ENCODE assay signal across 9 mouse cellular contexts in the genomic region with DNA sequence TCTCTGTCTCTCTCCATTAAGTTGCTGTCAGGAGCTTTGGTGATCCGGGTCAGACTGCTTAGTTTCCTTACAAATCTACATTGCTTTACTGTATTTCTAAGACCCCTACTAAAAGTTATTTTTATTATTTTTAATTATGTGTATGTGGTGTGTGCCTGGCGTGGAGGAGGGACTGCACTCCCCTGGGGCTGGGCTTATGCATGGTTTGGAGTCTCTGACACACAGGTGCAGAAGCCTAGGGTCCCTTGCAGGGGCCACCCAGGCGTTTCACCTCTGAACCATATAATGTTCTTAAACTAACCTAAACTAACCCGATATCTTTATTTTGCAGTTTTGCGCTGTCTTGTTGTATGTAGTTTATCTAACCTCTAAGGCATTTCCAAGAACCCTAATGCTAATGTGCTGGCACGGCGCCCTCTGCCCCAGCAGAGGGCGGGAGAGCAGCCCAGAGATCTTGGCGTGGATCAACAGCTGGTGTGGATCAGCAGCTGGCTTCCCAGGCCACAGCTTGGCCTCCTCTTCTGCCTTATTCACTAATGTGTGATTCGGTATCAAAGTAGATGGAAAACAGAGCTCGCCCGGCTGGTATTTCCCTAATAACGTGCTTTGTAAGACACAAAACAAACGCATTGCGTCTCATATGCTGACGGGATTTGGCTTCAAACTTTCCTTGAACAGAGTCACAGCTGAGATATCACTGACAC.
A peak's percentile ranks its signal among the peaks of the same experiment; 100 is the strongest.
DNase-seq lines count a peak whose midpoint lies in the region; ATAC-seq lines count a peak whose summit lies in the region.
"Had no signal": no experiment of that assay in that cellular context is flagged by ENCODE, and none has a peak within 500 bp of the region (broad histone marks: within the 10 kb centered on the region; RNA-seq: fewer than 3 reads in every experiment).

No protein-coding gene starts in this region.

- H3K9me3 ChIP-seq in liver, embryonic 12.5 days (replicated peaks) = 0 out of 2 replicates have a peak, but pooled peaks cover 4% of the 10 kb centered on the region
- no peaks in the 10 kb centered on the region for H3K9me3 ChIP-seq in forebrain, embryonic 13.5 days (replicated peaks)
- H3K9me3 ChIP-seq: midbrain, embryonic 12.5 days had no signal

- H3K27me3 ChIP-seq in liver, embryonic 12.5 days (replicated peaks) = no peaks in the 10 kb centered on the region
- no peaks in the 10 kb centered on the region for H3K27me3 ChIP-seq in forebrain, embryonic 13.5 days
- H3K27me3 ChIP-seq: midbrain, embryonic 12.5 days had no signal

- DNase-seq in liver = peak; percentile 7
- peak; percentile 58 for DNase-seq in gastrocnemius, postnatal 10 days
- DNase-seq in kidney, adult 8-10 months = peak; percentile 54 to 61
- peak; percentile 87 for DNase-seq in skeletal muscle tissue, adult 2 months (ENCODE audit: low read depth, low spot score)
- no peak for DNase-seq in thymus, adult 18-20 months
- DNase-seq in spleen, postnatal 14 days (ENCODE audit: low spot score in 2 of 2) = no peak

- 65% methylated on average over 16 of the region's 16 CpGs for WGBS in liver, embryonic 12.5 days (ENCODE audit: insufficient replicate concordance)
- WGBS in forebrain, embryonic 13.5 days = 81% methylated on average over 16 of the region's 16 CpGs

- H3K36me3 ChIP-seq in liver, embryonic 12.5 days = no peaks in the 10 kb centered on the region
- H3K36me3 ChIP-seq in forebrain, embryonic 13.5 days (ENCODE audit: poor library complexity, severe bottlenecking) = no peaks in the 10 kb centered on the region
- H3K36me3 ChIP-seq: midbrain, embryonic 12.5 days had no signal

- H3K4me2 ChIP-seq in liver, embryonic 12.5 days = no peak overlapping the region
- no peak overlapping the region for H3K4me2 ChIP-seq in forebrain, embryonic 13.5 days
- H3K4me2 ChIP-seq: midbrain, embryonic 12.5 days had no signal

- no peak overlapping the region for H3K4me3 ChIP-seq in liver, embryonic 12.5 days
- no peak overlapping the region for H3K4me3 ChIP-seq in forebrain, embryonic 13.5 days
- H3K4me3 ChIP-seq: midbrain, embryonic 12.5 days had no signal

- no peak overlapping the region for H3K9ac ChIP-seq in liver, embryonic 12.5 days
- no peak overlapping the region for H3K9ac ChIP-seq in forebrain, embryonic 13.5 days
- H3K9ac ChIP-seq: midbrain, embryonic 12.5 days had no signal

- H3K27ac ChIP-seq in liver, embryonic 12.5 days = no peak overlapping the region
- no peak overlapping the region for H3K27ac ChIP-seq in forebrain, embryonic 13.5 days
- H3K27ac ChIP-seq: midbrain, embryonic 12.5 days had no signal

- no peaks in the 10 kb centered on the region for H3K4me1 ChIP-seq in liver, embryonic 12.5 days
- H3K4me1 ChIP-seq in forebrain, embryonic 13.5 days = no peaks in the 10 kb centered on the region
- H3K4me1 ChIP-seq: midbrain, embryonic 12.5 days had no signal

- no peak for ATAC-seq in liver, embryonic 12.5 days
- ATAC-seq in forebrain, embryonic 13.5 days = no peak

Comparison
In these comparisons a context has a peak if more than half of its experiments do, and no peak if none do; other contexts are left out.
1. DNase-seq: peak in liver (single experiment), gastrocnemius, postnatal 10 days (single experiment), kidney, adult 8-10 months (2 of 2) and skeletal muscle tissue, adult 2 months (single experiment); none in thymus, adult 18-20 months (0 of 2) and spleen, postnatal 14 days (0 of 2).